Mouse (Mus musculus) CD8-positive naive resting alpha-beta T cell, adult 2 months (primary cell): ENCODE measurements around the gene Stx17.

Experiments used
- DNase-seq, 2 experiments: peaks; one replicate each; pipeline ENCODE4 v3.0.0; 2022; ENCODE audit warnings: low read depth in 2 of 2, low spot score in 2 of 2

Gene Stx17

GRCm38 (mm10) chr4:48124773-48125469, at the start of gene Stx17:
Gene Stx17, plus strand, starts transcription at chr4:48124915.
- peak; percentile 77 to 84 for DNase-seq

DNA sequence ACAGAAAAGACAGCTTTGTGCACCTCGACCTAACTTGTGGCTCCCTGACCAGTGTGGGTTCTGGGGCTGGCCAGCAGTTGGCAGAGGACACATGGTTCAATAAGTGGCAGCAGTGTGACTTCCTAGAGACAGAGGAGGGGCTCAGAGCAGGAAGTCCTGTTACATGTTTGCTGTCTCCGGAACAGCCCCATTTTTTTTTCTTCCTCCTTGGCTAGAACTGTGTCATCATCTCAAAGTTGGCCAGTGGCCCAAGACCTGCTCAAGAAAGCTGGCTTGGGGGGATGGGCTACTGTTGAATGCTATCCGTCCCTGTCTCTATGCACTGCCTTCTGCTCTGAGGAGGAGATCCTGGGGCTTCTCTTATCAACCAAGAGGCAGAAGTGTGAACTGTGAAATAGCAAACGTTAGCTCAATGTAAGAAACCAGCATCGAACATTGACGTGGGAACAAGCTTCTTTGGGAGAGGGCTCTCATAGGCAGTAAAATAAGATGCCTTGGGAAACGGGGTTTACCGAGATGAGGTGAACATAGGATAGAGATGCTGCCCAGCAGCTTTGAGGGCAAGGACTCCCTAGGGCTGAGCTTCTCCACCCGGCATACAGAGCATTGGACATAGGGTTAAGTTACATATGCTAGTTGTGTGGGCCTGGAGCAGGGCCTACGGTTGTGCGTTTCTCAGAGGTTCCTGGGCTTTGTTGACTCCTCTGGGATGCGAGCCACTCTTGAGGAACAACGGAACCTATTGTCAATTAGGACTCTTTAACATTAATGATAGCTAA, 47.8 kb upstream of the Stx17 start:
- DNase-seq, result no peak

DNA sequence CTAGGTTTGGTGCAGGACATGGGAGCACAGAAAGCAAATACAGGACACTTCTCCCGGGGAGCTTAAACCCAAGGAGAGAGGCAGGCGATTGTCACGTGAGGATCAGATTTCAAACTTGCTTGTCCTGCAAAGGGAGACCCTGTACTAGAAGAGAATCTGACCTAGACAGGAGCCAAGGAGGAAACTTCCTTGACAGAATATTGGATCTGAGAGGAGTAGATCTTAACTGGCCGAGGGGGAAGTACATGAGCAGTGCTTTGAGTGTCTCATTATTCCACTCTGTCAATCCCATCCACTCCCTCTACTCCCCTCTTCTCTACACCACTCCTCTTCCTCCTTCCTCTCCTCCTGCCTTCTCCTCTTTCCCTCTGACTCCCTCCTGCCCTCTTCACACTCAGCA, 46.5 kb upstream of the Stx17 start:
- DNase-seq, result no peak

DNA sequence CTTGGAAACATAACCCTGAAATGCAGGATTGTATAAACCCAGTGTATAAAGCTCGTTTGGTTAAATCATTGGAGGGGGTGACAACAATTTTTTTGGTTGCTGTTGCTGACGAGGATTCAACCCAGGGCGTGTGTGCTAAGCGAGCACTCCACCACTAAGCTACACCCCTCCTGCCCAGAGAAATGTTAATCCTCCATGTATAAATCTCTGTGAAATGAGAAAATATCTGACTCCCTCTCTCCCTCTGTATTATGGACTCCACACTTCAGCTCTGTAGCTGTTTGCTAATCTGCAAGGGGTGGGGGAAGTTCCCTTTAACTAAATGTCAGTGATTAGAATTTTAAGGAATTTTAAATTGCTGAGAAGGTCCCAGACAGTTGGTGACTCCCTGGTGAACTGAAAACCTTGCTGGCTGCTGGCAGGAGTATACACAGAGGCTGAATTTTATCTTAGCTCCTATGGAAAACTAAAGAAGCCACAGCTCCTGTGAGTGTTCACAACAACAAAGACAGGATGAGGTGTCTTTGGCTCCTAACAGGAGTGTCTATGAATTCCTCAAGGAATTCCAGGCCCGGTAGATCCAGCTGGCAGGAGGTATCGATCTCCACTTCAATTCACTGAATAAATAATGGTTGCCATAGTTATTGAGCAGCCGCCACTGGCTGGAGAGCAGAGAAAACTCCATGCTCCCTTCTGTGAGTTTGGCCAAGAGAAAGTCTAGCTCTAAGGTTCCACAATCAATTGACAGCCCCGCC, 45.3 kb upstream of the Stx17 start:
- no peak for DNase-seq

GRCm38 (mm10) chr4:48083452-48083851, 41.3 kb upstream of the Stx17 start:
- no peak for DNase-seq

- DNase-seq, result no peak
Measured at GRCm38 (mm10) chr4:48086609-48087008, 38.1 kb upstream of the Stx17 start.

DNA sequence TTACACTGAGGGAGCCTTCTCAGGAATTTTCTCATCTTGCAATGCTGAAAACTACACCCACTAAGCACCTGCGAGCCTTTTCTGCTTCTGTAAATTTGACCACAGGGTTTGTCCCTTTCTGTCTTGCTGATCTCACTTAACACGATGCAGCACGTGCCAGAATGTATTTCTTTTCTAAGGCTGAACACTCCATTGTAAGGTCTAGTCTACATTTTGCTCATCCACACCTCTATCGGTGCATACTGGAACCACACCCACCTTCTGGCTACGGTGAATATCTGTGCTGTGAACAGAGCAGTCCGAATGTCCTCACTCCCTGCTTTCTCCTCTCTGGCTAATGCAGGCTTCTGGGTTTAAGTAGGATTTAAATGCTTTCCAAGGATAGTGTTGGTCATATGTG, 37.2 kb upstream of the Stx17 start:
- no peak for DNase-seq

DNA sequence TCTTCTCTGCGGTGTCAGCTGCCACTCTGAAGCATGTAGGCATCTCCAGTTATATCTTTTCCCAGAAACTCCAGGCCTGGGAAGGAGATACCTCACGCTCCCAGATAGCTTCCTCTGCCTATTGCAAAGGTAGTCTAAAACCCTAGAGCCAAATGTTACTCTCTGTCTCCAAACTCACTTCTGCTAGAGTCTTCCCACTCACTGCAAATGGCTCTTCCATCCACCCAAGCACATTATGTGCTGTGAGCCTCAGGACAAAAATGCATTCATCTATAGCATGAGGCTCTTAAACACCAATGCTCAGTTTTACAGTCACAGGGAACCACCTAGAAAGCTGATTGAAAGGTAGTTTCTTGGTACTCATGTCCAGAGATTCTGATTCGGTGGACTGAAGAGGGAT, 31.5 kb upstream of the Stx17 start:
- no peak for DNase-seq

DNA sequence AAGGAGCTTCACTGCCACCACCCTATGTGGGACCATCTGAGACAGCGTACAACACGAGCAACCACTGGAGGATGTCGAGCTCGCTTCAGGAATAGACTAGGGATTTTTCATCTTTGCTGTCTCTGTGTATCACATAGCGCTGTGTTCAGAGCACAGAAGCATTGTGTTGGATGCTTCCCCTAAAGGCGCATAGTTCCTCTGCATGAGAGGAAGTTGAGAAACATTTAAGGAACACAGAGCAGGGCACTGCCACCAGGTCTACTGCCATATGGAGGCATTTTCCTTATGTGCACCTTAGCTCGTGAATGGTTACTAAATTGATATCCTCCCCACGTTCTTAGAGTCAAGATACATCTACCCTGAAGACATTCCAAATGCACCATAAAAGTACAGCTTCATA, 24.5 kb upstream of the Stx17 start:
- no peak for DNase-seq

- no peak for DNase-seq
Measured at GRCm38 (mm10) chr4:48101981-48102380, 22.7 kb upstream of the Stx17 start.

DNA sequence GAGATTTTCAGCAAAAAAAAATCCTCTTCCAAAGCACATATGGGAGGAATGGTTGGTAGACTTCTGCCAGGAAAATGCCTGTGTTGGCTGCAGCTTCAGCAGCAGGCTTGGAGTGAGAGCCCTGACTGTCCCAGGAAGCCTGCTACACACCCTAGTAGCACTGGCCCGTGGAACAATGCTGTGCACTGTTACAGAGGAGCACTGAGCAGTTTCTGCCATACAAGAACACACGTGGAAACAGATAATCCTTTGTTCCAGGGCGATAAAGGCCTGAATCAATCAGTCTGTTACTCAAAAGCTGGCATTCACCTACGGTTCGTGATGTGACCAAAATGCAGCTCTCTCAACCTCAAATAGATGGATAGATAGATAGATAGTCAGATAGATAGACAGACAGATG, 19.3 kb upstream of the Stx17 start:
- DNase-seq, result no peak

DNA sequence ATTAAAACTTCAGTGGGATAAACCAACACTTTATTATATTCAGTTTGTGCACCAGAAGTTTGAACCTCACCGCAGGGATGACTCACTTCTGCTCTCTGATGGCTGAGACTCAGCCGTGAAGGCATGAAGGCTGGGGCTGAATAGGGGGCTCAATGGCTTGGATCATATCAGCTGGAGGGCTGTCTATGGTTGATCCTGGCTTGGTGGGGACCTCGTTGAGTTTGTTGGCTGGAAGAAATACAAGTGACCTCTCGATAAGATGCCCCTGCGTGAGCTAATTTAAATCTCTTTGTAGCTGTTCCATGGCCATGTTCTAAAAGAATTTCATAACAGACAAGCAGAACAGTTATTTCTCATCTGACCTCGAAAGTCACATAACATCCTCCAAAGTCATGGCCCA, 17.6 kb upstream of the Stx17 start:
- no peak for DNase-seq

DNA sequence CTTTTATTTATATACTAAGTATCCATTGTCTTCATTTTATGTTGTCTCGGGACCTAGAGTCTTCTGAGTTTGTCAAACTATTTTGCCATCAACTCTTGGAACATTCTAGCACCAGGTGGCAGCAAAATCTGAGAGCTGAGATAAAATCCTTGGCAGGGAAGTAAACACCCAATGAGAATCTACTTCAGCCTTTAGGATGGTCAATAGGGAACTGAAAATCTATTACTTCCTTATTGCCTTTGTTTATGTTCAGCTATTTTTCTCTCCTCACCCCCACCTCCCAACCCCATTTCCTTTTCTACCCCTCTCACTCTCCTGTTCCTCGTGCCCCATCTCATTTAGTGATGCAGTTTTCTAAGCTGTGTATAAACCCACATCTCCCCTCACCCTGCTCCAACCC, 16.1 kb upstream of the Stx17 start:
- DNase-seq, result no peak

DNA sequence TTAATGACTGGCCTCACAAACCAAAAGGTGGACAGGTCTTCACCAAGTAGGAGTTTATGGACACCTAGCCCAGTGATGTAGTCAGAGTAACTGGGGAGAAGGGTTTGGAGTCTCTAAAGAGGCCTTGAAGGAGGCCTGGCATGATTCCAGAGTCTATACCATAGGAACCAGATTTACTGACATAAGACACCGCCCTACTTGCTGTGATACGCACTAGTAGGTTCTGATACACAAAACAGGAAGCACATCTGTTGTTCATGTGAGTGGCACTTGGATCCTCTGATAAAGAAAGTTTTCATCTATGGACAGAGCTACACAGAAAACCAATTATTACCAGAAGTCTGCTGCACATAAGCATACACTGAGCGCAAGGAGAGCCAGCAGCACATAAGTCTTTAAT, 14.4 kb upstream of the Stx17 start:
- no peak for DNase-seq

- DNase-seq, result peak; percentile 53 to 59
Measured at GRCm38 (mm10) chr4:48116191-48116590, 8.5 kb upstream of the Stx17 start.

DNA sequence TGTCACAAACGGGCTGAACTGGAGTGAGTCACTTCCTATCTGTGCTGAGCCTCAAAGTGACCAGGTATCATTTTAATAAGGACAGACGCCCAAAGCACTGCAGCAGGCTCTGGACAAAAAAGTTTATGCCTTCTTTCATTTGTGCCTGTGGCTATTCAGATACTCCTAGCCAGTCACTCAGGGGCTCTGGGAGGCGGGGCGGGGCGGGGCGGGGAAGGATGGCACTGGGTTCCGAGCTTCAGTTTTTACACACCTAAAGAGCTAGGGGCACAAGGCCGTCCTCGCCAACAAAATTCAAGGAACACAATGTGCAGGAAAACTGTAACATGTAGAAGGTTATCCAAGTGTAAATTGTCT, 321 bp upstream of the Stx17 start:
- no peak for DNase-seq

GRCm38 (mm10) chr4:48130314-48130713, 5.6 kb downstream of the Stx17 start:
- no peak for DNase-seq

DNA sequence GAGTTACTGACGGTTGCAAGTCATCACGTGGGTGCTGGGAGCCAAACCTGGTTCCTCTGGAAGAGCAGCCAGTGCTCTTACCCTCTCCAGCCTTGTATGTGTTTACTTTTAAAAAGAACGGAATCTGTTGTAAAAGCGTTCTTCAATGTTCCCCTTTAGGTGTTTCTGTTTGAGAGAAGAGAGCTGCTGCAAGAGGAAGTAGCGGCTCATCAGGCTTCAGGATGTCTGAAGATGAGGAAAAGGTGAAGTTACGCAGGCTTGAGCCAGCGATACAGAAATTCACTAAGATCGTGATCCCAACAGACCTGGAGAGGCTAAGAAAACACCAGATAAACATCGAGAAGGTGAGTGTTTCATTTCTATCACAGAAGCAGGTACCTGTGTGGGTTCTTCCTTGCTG, 6.9 kb downstream of the Stx17 start:
- DNase-seq, result no peak

DNA sequence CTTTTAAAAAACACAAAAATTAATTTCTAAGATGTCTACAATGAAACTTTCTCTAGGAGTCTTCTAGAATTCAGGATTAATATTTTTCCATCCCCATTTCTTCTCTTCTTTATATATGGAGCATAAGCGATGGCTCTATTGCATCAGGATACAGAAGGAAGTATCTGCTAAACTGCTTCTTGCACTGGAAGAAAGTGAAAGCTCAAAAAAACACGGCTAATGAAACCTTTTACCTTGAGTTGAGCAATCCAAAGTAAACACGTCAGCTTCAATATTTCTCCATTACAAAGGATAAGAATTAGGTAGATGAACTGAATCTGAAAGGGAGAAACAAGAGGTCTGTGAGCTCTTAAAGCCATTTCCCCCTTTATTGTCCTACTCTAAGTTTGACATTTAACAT, 8.0 kb downstream of the Stx17 start:
- no peak for DNase-seq

DNA sequence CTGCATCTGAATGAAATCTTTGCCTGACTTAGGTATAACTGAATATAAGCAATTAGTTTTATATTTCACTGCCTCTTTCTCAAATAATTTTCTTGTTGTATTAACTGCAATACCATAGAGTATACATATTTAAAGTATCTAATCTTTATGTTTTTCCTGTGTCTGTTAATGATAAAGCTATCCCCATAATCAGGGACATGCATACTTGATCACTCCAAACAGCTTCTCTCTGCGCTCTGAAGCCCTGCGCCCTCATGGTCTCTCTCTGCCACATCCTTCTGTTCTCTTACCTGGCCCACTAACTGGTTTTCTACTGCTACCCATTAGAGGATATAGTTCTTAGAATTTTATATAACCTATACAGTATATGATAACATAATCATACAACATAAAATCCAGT, 24.8 kb downstream of the Stx17 start:
- no peak for DNase-seq

DNA sequence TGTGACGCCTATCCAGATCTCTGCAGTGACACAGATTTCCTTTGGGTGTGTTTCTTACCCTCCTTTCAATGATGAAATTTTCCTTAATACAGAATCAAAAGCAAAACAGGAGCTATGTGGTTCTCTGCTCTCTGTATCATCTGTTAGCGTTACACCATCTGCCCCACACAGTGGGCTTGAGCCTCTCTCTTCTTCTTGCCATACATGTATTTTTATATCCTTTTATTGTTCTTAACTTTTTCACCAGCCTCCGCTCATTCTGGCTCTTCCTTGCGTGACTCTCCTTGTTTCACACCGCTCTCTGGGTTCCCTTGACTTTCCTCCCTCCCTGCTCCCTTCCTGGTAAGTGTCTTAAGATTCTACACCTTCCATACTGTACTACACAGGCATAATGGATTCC, 28.5 kb downstream of the Stx17 start:
- DNase-seq, result no peak

GRCm38 (mm10) chr4:48155864-48156263, 31.1 kb downstream of the Stx17 start:
- DNase-seq, result no peak
